ENCODE assay signal across 9 mouse cellular contexts in the genomic region with DNA sequence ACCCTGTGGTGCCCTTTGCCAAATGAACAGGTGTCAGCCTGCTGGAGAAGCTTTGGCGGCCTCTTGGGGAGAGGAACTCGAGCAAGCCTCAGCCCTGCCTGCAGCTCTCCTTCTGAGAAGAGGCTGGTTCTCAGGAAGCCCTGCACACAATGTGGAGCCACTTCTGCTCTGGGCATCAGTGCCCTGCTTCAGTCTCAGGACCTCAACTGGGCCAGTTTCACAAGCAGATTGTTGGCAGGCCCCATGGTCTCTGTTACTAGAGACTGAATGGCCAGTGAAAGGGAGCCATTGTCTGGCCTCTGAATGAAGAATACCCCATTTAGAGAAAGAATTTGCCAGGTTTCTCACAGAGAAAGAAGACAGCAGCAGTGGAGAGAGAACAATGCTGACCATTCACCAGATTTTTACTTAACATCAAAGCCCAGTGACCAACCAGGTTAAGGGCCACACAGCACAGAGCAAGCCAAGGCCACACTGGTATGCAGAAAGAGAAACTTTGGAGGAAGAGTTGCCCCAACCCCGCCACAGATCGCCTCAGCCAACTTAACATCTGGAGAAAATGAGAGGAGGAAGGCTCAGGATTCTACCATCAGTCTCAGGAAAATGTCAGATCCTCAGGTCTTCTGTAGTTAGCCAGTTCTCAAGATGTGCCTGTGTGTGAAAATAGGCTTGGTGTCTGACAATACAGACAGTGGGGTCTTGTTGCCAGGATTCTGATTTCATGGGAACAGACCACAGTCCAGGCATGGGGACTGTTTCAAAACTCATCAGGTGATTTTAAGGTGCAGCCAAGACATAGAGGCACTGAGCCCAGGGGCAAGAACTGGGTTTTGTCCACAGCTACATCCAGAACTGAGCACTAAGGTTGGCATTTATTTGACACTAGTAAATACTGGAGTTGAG. TPM values are rescaled to one million over a fixed set of nuclear protein-coding genes. Genes with fewer than 3 reads are reported as not detected.
DNase-seq lines count a peak whose midpoint lies in the region; ATAC-seq and TF ChIP-seq lines count a peak whose summit lies in the region.
"Had no signal": no experiment of that assay in that cellular context is flagged by ENCODE, and none has a peak within 500 bp of the region (broad histone marks: within the 10 kb centered on the region; RNA-seq: fewer than 3 reads in every experiment).

No protein-coding gene starts in this region.

- H3K36me3 ChIP-seq in hindbrain, embryonic 12.5 days, result no peaks in the 10 kb centered on the region
- no peaks in the 10 kb centered on the region for H3K36me3 ChIP-seq in midbrain, embryonic 10.5 days
- H3K36me3 ChIP-seq: limb, embryonic 13.5 days had no signal

- TF ChIP-seq CTCF in cortical plate, adult 2 months (IDR thresholded peaks at IDR 0.05; ENCODE audit: extremely low read depth, insufficient read depth, low read length), result no peak
- TF ChIP-seq CTCF in lung, adult 2 months (IDR thresholded peaks at IDR 0.05; ENCODE audit: insufficient read depth, low read length), result no peak

- H3K4me1 ChIP-seq in cortical plate, adult 2 months (ENCODE audit: control insufficient read depth, insufficient read depth, low read length), result no peaks in the 10 kb centered on the region
- H3K4me1 ChIP-seq in hindbrain, embryonic 12.5 days, result peaks cover 12% of the 10 kb centered on the region
- peaks cover 14% of the 10 kb centered on the region for H3K4me1 ChIP-seq in midbrain, embryonic 10.5 days
- no peaks in the 10 kb centered on the region for H3K4me1 ChIP-seq in lung, adult 2 months (ENCODE audit: control insufficient read depth, insufficient read depth, low read length)

- peak; percentile 32; the same call in 1 of the 2 replicates for TF ChIP-seq POLR2A in cortical plate, adult 2 months (IDR thresholded peaks at IDR 0.05; ENCODE audit: extremely low read depth, insufficient read depth, low read length)
- no peak for TF ChIP-seq POLR2A in lung, adult 2 months (IDR thresholded peaks at IDR 0.05; ENCODE audit: borderline replicate concordance, extremely low read depth, low read depth, low read length)

- peak overlapping the region; percentile 18 for H3K27ac ChIP-seq in cortical plate, adult 2 months (ENCODE audit: insufficient read depth, low read length)
- peak overlapping the region; percentile 36; the same call in 1 of the 2 replicates for H3K27ac ChIP-seq in hindbrain, embryonic 12.5 days
- H3K27ac ChIP-seq in midbrain, embryonic 10.5 days (replicated peaks), result peak overlapping the region; percentile 76
- H3K27ac ChIP-seq: limb, embryonic 13.5 days had no signal

- WGBS in hindbrain, embryonic 12.5 days, result 27% methylated on average over 4 of the region's 4 CpGs
- WGBS in midbrain, embryonic 10.5 days, result 48% methylated on average over 4 of the region's 4 CpGs
- 62% methylated on average over 4 of the region's 4 CpGs for WGBS in lung, adult 2 months

- no peak overlapping the region for H3K9ac ChIP-seq in hindbrain, embryonic 12.5 days
- H3K9ac ChIP-seq: limb, embryonic 13.5 days had no signal

- no peak overlapping the region for H3K4me3 ChIP-seq in cortical plate, adult 2 months (ENCODE audit: insufficient read depth, low read length)
- H3K4me3 ChIP-seq in hindbrain, embryonic 12.5 days, result no peak overlapping the region
- no peak overlapping the region for H3K4me3 ChIP-seq in midbrain, embryonic 10.5 days
- H3K4me3 ChIP-seq in lung, adult 2 months (replicated peaks; ENCODE audit: extremely low read depth, low read depth, low read length), result no peak overlapping the region
- H3K4me3 ChIP-seq: limb, embryonic 13.5 days had no signal

- no peaks in the 10 kb centered on the region for H3K9me3 ChIP-seq in hindbrain, embryonic 12.5 days (replicated peaks)
- H3K9me3 ChIP-seq in midbrain, embryonic 10.5 days (replicated peaks), result no peaks in the 10 kb centered on the region
- H3K9me3 ChIP-seq: limb, embryonic 13.5 days had no signal

- ATAC-seq in cerebellum, adult (ENCODE audit: insufficient number of reproducible peaks, low FRiP score, low TSS enrichment), result peak; percentile 59
- ATAC-seq in hindbrain, embryonic 12.5 days (ENCODE audit: low FRiP score), result no peak

- H3K4me2 ChIP-seq in hindbrain, embryonic 12.5 days (replicated peaks), result no peak overlapping the region
- H3K4me2 ChIP-seq: limb, embryonic 13.5 days had no signal

- no peaks in the 10 kb centered on the region for H3K27me3 ChIP-seq in hindbrain, embryonic 12.5 days
- H3K27me3 ChIP-seq in midbrain, embryonic 10.5 days (ENCODE audit: low read depth, poor library complexity, severe bottlenecking), result no peaks in the 10 kb centered on the region
- H3K27me3 ChIP-seq: limb, embryonic 13.5 days had no signal

- DNase-seq in midbrain, embryonic 10.5 days (ENCODE audit: low spot score), result peak; percentile 16
- no peak for DNase-seq in kidney, postnatal 4 days
- DNase-seq in lung, adult 2 months, result no peak
- no peak for DNase-seq in thymus, postnatal 36 days
- no peak for DNase-seq in adrenal gland, adult (ENCODE audit: inconsistent age in 2 of 2, low spot score in 1 of 2)

RNA-seq across cellular contexts. Expression of gene Elf5, which starts 21.2 kb away (rescaled TPM):
- 0.38 and 0.67 TPM in 2 replicates for polyA plus RNA-seq in cortical plate, adult 2 months (2012; rRNA removed)
- not detected in 2 replicates for polyA plus RNA-seq in hindbrain, embryonic 12.5 days (2016; fragmentation: Nextera tagmentation; extraction: Ambion mirVana)
- not detected in 2 replicates for polyA plus RNA-seq in midbrain, embryonic 10.5 days (2016; fragmentation: Nextera tagmentation; extraction: Ambion mirVana)
- polyA plus RNA-seq in lung, adult 2 months (2012; rRNA removed), result 32.8 and 55.4 TPM in 2 replicates

Comparison
In these comparisons a context has a peak if more than half of its experiments do, and no peak if none do; other contexts are left out.
1. H3K27ac ChIP-seq: peak in every context shown above with its lines; median percentile 76 in midbrain, embryonic 10.5 days; 36 in hindbrain, embryonic 12.5 days; 18 in cortical plate, adult 2 months.
2. RNA of gene Elf5, which starts 21.2 kb away (polyA plus RNA-seq): 32.8 to 55.4 TPM in lung, adult 2 months; 0.38 to 0.67 TPM in cortical plate, adult 2 months, not detected in hindbrain, embryonic 12.5 days and not detected in midbrain, embryonic 10.5 days; every median in the first group is over 10 times any median in the second.